Mouse (Mus musculus) pancreas, adult 10 weeks (tissue): Measurements from ENCODE around the gene Ttyh3. TPM values are rescaled to one million over a fixed set of nuclear protein-coding genes. Genes with fewer than 3 reads are reported as not detected.

Source experiments
- polyA plus RNA-seq: library from polyadenylated mRNA; stranded (reverse); fragments of 350-450 nt; fragmentation: Illumina TruSeq; extraction: RNeasy Lipid Tissue Mini Kit (QIAGEN cat#74804); gene quantifications from one replicate; pipeline ENCODE4 v1.2.3, GENCODE M21; 2015; ENCODE audit warnings: low read depth, low replicate concordance; ENCODE audit not compliant: insufficient read depth

Gene Ttyh3
- polyA plus RNA-seq: 3.7 TPM

GRCm38 (mm10) chr5:140648519-140649100 lies at the start of gene Ttyh3:
TSS of gene Ttyh3 (minus strand) at chr5:140649031.

GRCm38 (mm10) chr5:140607001-140607835 lies 41.6 kb downstream of the Ttyh3 start, which contains the start of gene Lfng:
TSS of gene Lfng (plus strand) at chr5:140607320.

Other genes with a start within 250 kb of the Ttyh3 start
- 41.8 TPM for gene Eif3b, start 229.7 kb downstream of the Ttyh3 start, polyA plus RNA-seq
- not detected for gene Gm4869, start 203.4 kb downstream of the Ttyh3 start, polyA plus RNA-seq
- 6.8 TPM for gene Chst12, start 143.5 kb downstream of the Ttyh3 start, polyA plus RNA-seq
- gene Grifin, start 84.0 kb downstream of the Ttyh3 start, polyA plus RNA-seq: not detected
- gene Lfng, start 41.7 kb downstream of the Ttyh3 start, polyA plus RNA-seq: 14.2 TPM
- gene Iqce, start 53.3 kb upstream of the Ttyh3 start, polyA plus RNA-seq: 8.0 TPM
- gene Brat1, start 56.0 kb upstream of the Ttyh3 start, polyA plus RNA-seq: 3.8 TPM
- 0.54 TPM for gene Amz1, start 75.1 kb upstream of the Ttyh3 start, polyA plus RNA-seq
- 8.8 TPM for gene Gna12, start 181.4 kb upstream of the Ttyh3 start, polyA plus RNA-seq